ENCODE assay signal across 8 mouse cellular contexts in genomic region chr17:80061783-80062619, GRCm38 (mm10). TPM values are rescaled to one million over a fixed set of nuclear protein-coding genes. Genes with fewer than 3 reads are reported as not detected.
DNase-seq lines count a peak whose midpoint lies in the region; ATAC-seq and TF ChIP-seq lines count a peak whose summit lies in the region.

TSS of gene Hnrnpll (minus strand) at chr17:80062334.

- H3K36me3 ChIP-seq in ES-E14 (ENCODE audit: control insufficient read depth, insufficient read depth, low read length, poor library complexity, severe bottlenecking), result no peaks in the 10 kb centered on the region
- no peaks in the 10 kb centered on the region for H3K36me3 ChIP-seq in forebrain, embryonic 15.5 days

- peak within 1 kb of the TSS; percentile 77 for H3K27ac ChIP-seq in ES-E14 (ENCODE audit: insufficient read depth, low read depth, low read length, poor library complexity, severe bottlenecking)
- H3K27ac ChIP-seq in forebrain, embryonic 15.5 days (replicated peaks), result peak within 1 kb of the TSS; percentile 100

- H3K9ac ChIP-seq in ES-E14 (ENCODE audit: insufficient read depth, low read depth, low read length, poor library complexity, severe bottlenecking), result peak within 1 kb of the TSS; percentile 89
- H3K9ac ChIP-seq in forebrain, embryonic 15.5 days (replicated peaks), result peak within 1 kb of the TSS; percentile 96

- H3K4me3 ChIP-seq in ES-E14 (ENCODE audit: insufficient read depth in 1 of 2, low read depth in 1 of 2, low read length in 2 of 2, poor library complexity in 1 of 2, severe bottlenecking in 1 of 2), result peak within 1 kb of the TSS; percentile 96 to 98
- peak within 1 kb of the TSS; percentile 73 for H3K4me3 ChIP-seq in forebrain, embryonic 15.5 days
- H3K4me3 ChIP-seq in lung, adult 2 months (replicated peaks; ENCODE audit: extremely low read depth, low read depth, low read length), result peak within 1 kb of the TSS; percentile 100

- peak; percentile 76; the same call in 1 of the 2 replicates for TF ChIP-seq POLR2A in lung, adult 2 months (IDR thresholded peaks at IDR 0.05; ENCODE audit: borderline replicate concordance, extremely low read depth, low read depth, low read length)

- DNase-seq in ES-E14 (ENCODE audit: low read depth, low spot score), result peak; percentile 92
- peak; percentile 97 for DNase-seq in cerebellum, adult 11-12 months
- peak; percentile 97 for DNase-seq in heart, postnatal 25 days (ENCODE audit: low spot score)
- peak; percentile 98 to 99 for DNase-seq in layer of hippocampus, adult 18-20 months (ENCODE audit: low spot score in 2 of 2)
- DNase-seq in lung, adult 2 months, result peak; percentile 99
- DNase-seq in thymus, adult 18-20 months, result peak; percentile 88 to 90

- ATAC-seq in forebrain, embryonic 15.5 days (replicated peaks), result peak; percentile 98
- ATAC-seq in neutrophil, adult 5-6 weeks (ENCODE audit: extremely low read depth, insufficient number of reproducible peaks, low FRiP score, poor library complexity, severe bottlenecking), result peak; percentile 89

- H3K9me3 ChIP-seq in ES-E14 (ENCODE audit: control insufficient read depth, insufficient read depth, low read depth, low read length), result no peaks in the 10 kb centered on the region
- no peaks in the 10 kb centered on the region for H3K9me3 ChIP-seq in forebrain, embryonic 15.5 days

- in situ Hi-C loops in ES-E14 (cut with MboI; ENCODE audit: low sequenced_read_pairs in 2 of 2, unreplicated experiment in 2 of 2), result no loop called here

- peaks cover 0 to 5% of the 10 kb centered on the region in 2 experiments; a peak in 1 of 4 replicates for H3K4me1 ChIP-seq in ES-E14 (ENCODE audit: control insufficient read depth in 2 of 2, insufficient read depth in 2 of 2, low read length in 2 of 2, poor library complexity in 1 of 2)
- H3K4me1 ChIP-seq in forebrain, embryonic 15.5 days, result peaks cover 34% of the 10 kb centered on the region
- H3K4me1 ChIP-seq in lung, adult 2 months (ENCODE audit: control insufficient read depth, insufficient read depth, low read length), result peaks cover 3% of the 10 kb centered on the region

- under 1% methylated on average over 84 of the region's 97 CpGs for WGBS in forebrain, embryonic 15.5 days
- under 1% methylated on average over 96 of the region's 97 CpGs for WGBS in lung, adult 2 months

- intact Hi-C loops in heart, postnatal 25 days (cut with DNase I), result loop anchor here (5.0 kb wide), 1 partner anchor 65 kb away; the partner anchor contains the start of gene Galm

- no peak for TF ChIP-seq CTCF in lung, adult 2 months (IDR thresholded peaks at IDR 0.05; ENCODE audit: insufficient read depth, low read length)

- no peaks in the 10 kb centered on the region for H3K27me3 ChIP-seq in forebrain, embryonic 15.5 days

- peak within 1 kb of the TSS; percentile 71 for H3K4me2 ChIP-seq in forebrain, embryonic 15.5 days (replicated peaks)

TF ChIP-seq in ES-E14, 5 proteins besides CTCF, POLR2A, EP300 and RAD21:
- TF ChIP-seq ZNF384 (IDR thresholded peaks at IDR 0.05; ENCODE audit: low read depth, low read length), result no peak
- TF ChIP-seq ZC3H11A (IDR thresholded peaks at IDR 0.05; ENCODE audit: borderline replicate concordance, low read depth, low read length), result no peak
- TF ChIP-seq MAFK (IDR thresholded peaks at IDR 0.05; ENCODE audit: insufficient read depth, low read depth, low read length), result no peak
- TF ChIP-seq CHD2 (IDR thresholded peaks at IDR 0.05; ENCODE audit: low read depth, low read length), result peak; percentile 93
- peak; percentile 58; the same call in 1 of the 2 replicates for TF ChIP-seq HCFC1 (IDR thresholded peaks at IDR 0.05; ENCODE audit: borderline replicate concordance, insufficient read depth, low read length)

RNA-seq across cellular contexts. Expression of gene Hnrnpll, which starts in this region (rescaled TPM):
- 36.4 and 40.9 TPM in 2 replicates for total RNA-seq in ES-E14 (2012; rRNA removed)
- polyA plus RNA-seq in forebrain, embryonic 15.5 days (2015; fragmentation: Nextera tagmentation; extraction: Ambion mirVana), result 84.5 and 87.9 TPM in 2 replicates
- 10 to 100 TPM; 21.0 to 22.3 TPM for total RNA-seq in heart, postnatal 25 days (2021)
- total RNA-seq in layer of hippocampus, adult 18-20 months (2021), result 10 to 100 TPM; 59.8 to 59.9 TPM
- polyA plus RNA-seq in lung, adult 2 months (2012; rRNA removed), result 18.2 and 18.5 TPM in 2 replicates
- 64.2 and 73.1 TPM in 2 replicates for total RNA-seq in neutrophil, adult 5-6 weeks (2017)

Comparison
In these comparisons a context has a peak if more than half of its experiments do, and no peak if none do; other contexts are left out.
1. Peak in every context shown above with its lines: DNase-seq, ATAC-seq, H3K4me3 ChIP-seq and H3K27ac ChIP-seq.